Mouse (Mus musculus) cortical plate, adult 2 months (tissue): ENCODE data around the gene Pik3r1. TPM values are rescaled to one million over a fixed set of nuclear protein-coding genes. Genes with fewer than 3 reads are reported as not detected.

Experiments used
- H3K27ac ChIP-seq: fragments of 200-500 bp; 2 replicates; pipeline ENCODE4 v1.5.1; 2012; ENCODE audit warnings: low read length, control low read depth, inconsistent platforms; ENCODE audit not compliant: insufficient read depth
- H3K4me1 ChIP-seq: fragments of 200-500 bp; 2 replicates; pipeline ENCODE4 v1.6.1; 2011; ENCODE audit warnings: low read length; ENCODE audit not compliant: control insufficient read depth, insufficient read depth
- H3K4me3 ChIP-seq: fragments of 200-500 bp; 2 replicates; pipeline ENCODE4 v1.5.1; 2011; ENCODE audit warnings: mild to moderate bottlenecking, low read length, control low read depth; ENCODE audit not compliant: insufficient read depth
- CTCF ChIP-seq: fragments of 200-500 bp; IDR thresholded peaks from 2 replicates; pipeline ENCODE4 v1.5.1; 2011; ENCODE audit warnings: mild to moderate bottlenecking, control low read depth, low read length; ENCODE audit not compliant: insufficient read depth; ENCODE audit errors: extremely low read depth
- POLR2A ChIP-seq: fragments of 200-500 bp; IDR thresholded peaks from 2 replicates; pipeline ENCODE4 v1.6.1; 2011; ENCODE audit warnings: mild to moderate bottlenecking, low read length, control low read depth; ENCODE audit not compliant: insufficient read depth; ENCODE audit errors: extremely low read depth
- polyA plus RNA-seq: library from polyadenylated mRNA; depleted of rRNA; stranded (reverse); fragments of >200 nt; gene quantifications from 2 replicates; pipeline ENCODE4 v1.2.3, GENCODE M21; 2012

Pik3r1 gene
- polyA plus RNA-seq, 1 experiment = 53.4 TPM

- no peak overlapping the region for H3K4me3 ChIP-seq
- no peak overlapping the region for H3K27ac ChIP-seq
- no peak for TF ChIP-seq POLR2A
- no peak for TF ChIP-seq CTCF
- H3K4me1 ChIP-seq = peaks cover 4% of the 10 kb centered on the region
These were observed 50.2 kb downstream of the Pik3r1 start for GRCm38 (mm10) chr13:101717836-101718235.

GRCm38 (mm10) chr13:101713429-101714088 is 54.5 kb downstream of the Pik3r1 start:
- Histone ChIP-seq H3K27ac (no peak overlapping the region), H3K4me3 (no peak overlapping the region), H3K4me1 (peaks cover 3% of the 10 kb centered on the region; the same call in 1 of the 2 replicates)
- TF ChIP-seq CTCF (no peak), POLR2A (no peak)

- no peak overlapping the region for H3K4me3 ChIP-seq
- no peak overlapping the region for H3K27ac ChIP-seq
- no peak for TF ChIP-seq CTCF
- no peak for TF ChIP-seq POLR2A
- H3K4me1 ChIP-seq = peaks cover 3% of the 10 kb centered on the region; the same call in 1 of the 2 replicates
These were observed 55.1 kb downstream of the Pik3r1 start for GRCm38 (mm10) chr13:101712720-101713428.

GRCm38 (mm10) chr13:101712099-101712498 is 55.9 kb downstream of the Pik3r1 start:
- TF ChIP-seq POLR2A = no peak
- no peak for TF ChIP-seq CTCF
- no peak overlapping the region for H3K27ac ChIP-seq
- H3K4me1 ChIP-seq = peaks cover 3% of the 10 kb centered on the region; the same call in 1 of the 2 replicates
- H3K4me3 ChIP-seq = no peak overlapping the region

- no peak overlapping the region for H3K4me3 ChIP-seq
- no peak overlapping the region for H3K27ac ChIP-seq
- TF ChIP-seq CTCF (no peak), POLR2A (no peak)
- H3K4me1 ChIP-seq = peaks cover 3% of the 10 kb centered on the region; the same call in 1 of the 2 replicates
These were observed 56.7 kb downstream of the Pik3r1 start for GRCm38 (mm10) chr13:101711301-101711700.

- Histone ChIP-seq H3K4me3 (no peak overlapping the region), H3K27ac (no peak overlapping the region), H3K4me1 (peaks cover 3% of the 10 kb centered on the region; the same call in 1 of the 2 replicates)
- no peak for TF ChIP-seq POLR2A
- TF ChIP-seq CTCF = no peak
These were observed 58.2 kb downstream of the Pik3r1 start for GRCm38 (mm10) chr13:101709788-101710187.

GRCm38 (mm10) chr13:101707226-101707625 is 60.8 kb downstream of the Pik3r1 start:
- Histone ChIP-seq H3K4me1 (peaks cover 2% of the 10 kb centered on the region; the same call in 1 of the 2 replicates), H3K4me3 (no peak overlapping the region), H3K27ac (no peak overlapping the region)
- no peak for TF ChIP-seq POLR2A
- no peak for TF ChIP-seq CTCF

- H3K4me3 ChIP-seq = no peak overlapping the region
- H3K4me1 ChIP-seq = no peaks in the 10 kb centered on the region; the same call in 1 of the 2 replicates
- no peak for TF ChIP-seq CTCF
- no peak for TF ChIP-seq POLR2A
These were observed 61.6 kb downstream of the Pik3r1 start for GRCm38 (mm10) chr13:101706426-101706825.

GRCm38 (mm10) chr13:101702096-101702775 is 65.8 kb downstream of the Pik3r1 start:
- H3K4me3 ChIP-seq = no peak overlapping the region
- no peak for TF ChIP-seq POLR2A
- H3K4me1 ChIP-seq = no peaks in the 10 kb centered on the region; the same call in 1 of the 2 replicates
- H3K27ac ChIP-seq = no peak overlapping the region

More at GRCm38 (mm10) chr13:101706426-101706825, 61.6 kb downstream of the Pik3r1 start:
- no peak overlapping the region for H3K27ac ChIP-seq
